Mouse (Mus musculus) liver, embryonic 13.5 days (tissue): ENCODE measurements around the gene Mrpl50. TPM values are rescaled to one million over a fixed set of nuclear protein-coding genes. Genes with fewer than 3 reads are reported as not detected.
A peak's percentile ranks its signal among the peaks of the same experiment; 100 is the strongest.
"Not testable (repeated sequence)": the region's sequence is repeated elsewhere in the genome, so short reads cannot be mapped to it uniquely, and the experiment has no call there.

Experiments
- ATAC-seq: fragments of 200-750 bp; cut with Nextera tagmentation; 2 replicates; pipeline ENCODE4 v1.8.0; 2017; ENCODE audit warnings: low read depth, mild to moderate bottlenecking, moderate number of reproducible peaks, moderate library complexity
- DNase-seq: peaks from one replicate; pipeline ENCODE4 v3.0.0; 2022
- H3K27ac ChIP-seq: fragments of 300-500 bp; sonication (generic); 2 replicates; pipeline ENCODE4 v1.5.1; 2015; ENCODE audit warnings: moderate library complexity, mild to moderate bottlenecking, inconsistent platforms
- H3K27me3 ChIP-seq: fragments of 300-500 bp; sonication (generic); 2 replicates; pipeline ENCODE4 v1.6.1; 2015; ENCODE audit warnings: mild to moderate bottlenecking, inconsistent platforms
- H3K36me3 ChIP-seq: fragments of 300-500 bp; sonication (generic); 2 replicates; pipeline ENCODE4 v1.6.1; 2015; ENCODE audit warnings: mild to moderate bottlenecking, inconsistent platforms
- H3K4me1 ChIP-seq: fragments of 300-500 bp; sonication (generic); replicated peaks from 2 replicates; pipeline ENCODE4 v1.6.1; 2015; ENCODE audit warnings: inconsistent platforms
- H3K4me2 ChIP-seq: fragments of 300-500 bp; sonication (generic); 2 replicates; pipeline ENCODE4 v1.6.1; 2015; ENCODE audit warnings: inconsistent platforms, mild to moderate bottlenecking, moderate library complexity
- H3K4me3 ChIP-seq: fragments of 300-500 bp; sonication (generic); replicated peaks from 2 replicates; pipeline ENCODE4 v1.5.1; 2015; ENCODE audit warnings: mild to moderate bottlenecking, inconsistent platforms
- H3K9ac ChIP-seq: fragments of 300-500 bp; sonication (generic); 2 replicates; pipeline ENCODE4 v1.6.1; 2015; ENCODE audit warnings: mild to moderate bottlenecking, inconsistent platforms
- H3K9me3 ChIP-seq: fragments of 300-500 bp; sonication (generic); replicated peaks from 2 replicates; pipeline ENCODE4 v1.6.1; 2016; ENCODE audit warnings: inconsistent platforms
- WGBS: fragments of 180-500 bp; shearing (Covaris S2); methylation state at CpG from one replicate; pipeline ENCODE4 v1.1.7; 2015; ENCODE audit not compliant: insufficient replicate concordance; 5-methylcytosine and 5-hydroxymethylcytosine counted together
- polyA plus RNA-seq: library from polyadenylated mRNA; unstranded; fragments of >200 nt; fragmentation: Nextera tagmentation; extraction: Ambion mirVana; gene quantifications from 2 replicates; pipeline ENCODE4 v1.2.1, GENCODE M21; 2015

The Mrpl50 gene
- polyA plus RNA-seq, 1 experiment from 2014 or later, result 57.8 TPM

DNA sequence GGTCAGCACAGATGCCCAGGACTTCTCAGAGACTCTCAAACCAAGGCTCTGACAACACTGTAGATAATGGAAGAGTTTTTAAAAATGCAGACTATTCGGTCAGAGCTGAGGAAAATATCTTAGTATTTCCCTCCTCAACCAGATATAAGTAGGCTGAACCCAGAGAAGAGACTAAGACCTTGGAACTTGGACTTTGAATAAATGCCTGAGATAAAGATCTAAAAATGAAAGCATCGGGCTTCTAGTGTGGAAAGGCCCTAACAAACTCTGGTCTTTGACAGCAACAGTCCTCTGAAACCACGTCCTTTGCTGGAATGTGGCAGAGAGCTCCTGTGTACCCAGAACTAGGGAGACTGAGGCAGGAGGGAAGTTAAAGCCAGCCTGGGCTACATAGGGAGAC is 14.5 kb downstream of the Mrpl50 start, which contains the start of gene Baat:
Gene Baat (minus strand): TSS at position 172 of the 400 bp plus-strand sequence.
- no peaks in the 10 kb centered on the region for H3K36me3 ChIP-seq
- no peak for DNase-seq
- no peak for ATAC-seq
- no peak within 1 kb of the TSS for H3K27ac ChIP-seq
- H3K4me1 ChIP-seq, result peaks cover 7% of the 10 kb centered on the region
- no peaks in the 10 kb centered on the region for H3K27me3 ChIP-seq
- H3K4me3 ChIP-seq, result no peak within 1 kb of the TSS
- no peak within 1 kb of the TSS for H3K9ac ChIP-seq
- WGBS, result 42% methylated on average over 3 of the region's 3 CpGs
- no peaks in the 10 kb centered on the region for H3K9me3 ChIP-seq
- H3K4me2 ChIP-seq, result no peak within 1 kb of the TSS

DNA sequence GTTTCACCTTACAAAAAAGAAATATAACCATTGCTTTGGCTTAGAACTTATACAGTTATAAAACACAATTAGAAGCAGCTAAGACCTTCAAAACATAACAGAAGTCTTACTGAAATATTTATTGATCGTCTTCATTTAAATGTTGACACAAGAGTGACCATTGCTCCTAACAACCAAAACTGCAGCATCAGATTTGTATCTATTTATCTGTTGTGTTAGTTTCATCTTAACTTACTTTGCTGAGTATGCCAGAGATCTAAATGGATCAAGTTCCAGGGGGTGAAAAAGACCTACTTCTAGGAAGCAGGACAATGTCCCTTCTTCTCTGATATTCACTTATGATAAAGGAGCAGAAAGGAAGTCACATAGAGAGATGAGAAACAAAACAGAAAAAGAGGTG is 17.3 kb downstream of the Mrpl50 start:
- H3K9ac ChIP-seq, result no peak overlapping the region
- ATAC-seq (no peak), DNase-seq (no peak)
- 75% methylated on average over 1 of the region's 1 CpGs for WGBS
- no peak overlapping the region for H3K27ac ChIP-seq
- peaks cover 7% of the 10 kb centered on the region for H3K4me1 ChIP-seq
- no peaks in the 10 kb centered on the region for H3K36me3 ChIP-seq
- H3K27me3 ChIP-seq, result no peaks in the 10 kb centered on the region
- H3K4me3 ChIP-seq, result no peak overlapping the region
- H3K9me3 ChIP-seq, result no peaks in the 10 kb centered on the region
- no peak overlapping the region for H3K4me2 ChIP-seq

- not testable (repeated sequence) for H3K36me3 ChIP-seq, H3K9ac ChIP-seq, H3K4me2 ChIP-seq, H3K9me3 ChIP-seq, H3K27me3 ChIP-seq, DNase-seq, H3K4me3 ChIP-seq
- Histone ChIP-seq H3K4me1 (peaks cover 12% of the 10 kb centered on the region), H3K27ac (peak overlapping the region; percentile 64)
- ATAC-seq, result peak; percentile 49
- 59% methylated on average over 3 of the region's 3 CpGs for WGBS
These were observed 34.8 kb downstream of the Mrpl50 start for GRCm38 (mm10) chr4:49485934-49486650.

DNA sequence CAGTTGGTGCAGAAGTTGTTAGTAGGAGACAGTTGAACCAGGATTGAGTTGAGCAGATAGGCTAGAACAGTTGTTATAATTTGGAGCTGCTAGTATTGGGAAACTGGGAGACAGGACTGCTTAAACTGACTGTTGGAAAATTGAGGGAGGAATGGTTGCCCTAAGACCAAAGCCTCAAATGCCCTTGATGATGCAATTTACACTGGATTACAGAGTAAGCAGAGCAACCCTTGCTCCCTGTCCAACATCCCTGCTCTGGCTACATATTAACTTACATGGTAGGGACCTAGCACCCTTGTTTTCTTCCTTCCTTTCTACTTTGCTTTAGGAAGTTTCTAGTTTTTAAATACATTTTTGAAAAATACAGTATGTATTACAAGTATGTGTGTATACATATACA is 35.5 kb downstream of the Mrpl50 start:
- Histone ChIP-seq H3K9me3 (no peaks in the 10 kb centered on the region), H3K4me1 (peaks cover 19% of the 10 kb centered on the region), H3K4me3 (no peak overlapping the region), H3K4me2 (no peak overlapping the region), H3K27ac (peak overlapping the region; percentile 63; the same call in 1 of the 2 replicates), H3K27me3 (no peaks in the 10 kb centered on the region), H3K9ac (no peak overlapping the region), H3K36me3 (no peaks in the 10 kb centered on the region)
- DNase-seq (no peak), ATAC-seq (peak; percentile 73)

DNA sequence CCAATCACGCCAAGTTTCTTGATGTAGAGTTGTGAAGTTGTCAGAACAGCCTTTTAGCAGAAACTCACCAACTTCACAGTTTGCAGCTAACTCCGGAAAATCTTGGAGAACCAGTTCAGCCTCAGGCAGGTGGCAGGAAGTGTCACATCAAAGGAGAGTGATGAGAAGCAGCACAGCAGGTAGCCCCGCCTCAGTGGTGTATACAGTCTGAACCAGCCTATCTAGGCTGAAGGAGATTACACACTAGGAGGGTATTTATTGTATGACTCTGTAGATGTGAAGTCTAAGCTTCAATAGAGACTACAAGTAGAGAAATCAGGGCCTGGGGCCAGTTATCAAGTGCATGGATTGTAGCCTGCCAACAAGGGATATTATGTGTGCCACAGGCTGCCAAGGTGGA is 40.0 kb downstream of the Mrpl50 start:
- ATAC-seq, result no peak
- H3K4me1 ChIP-seq, result peaks cover 54% of the 10 kb centered on the region
- 55% methylated on average over 3 of the region's 3 CpGs for WGBS
- H3K9me3 ChIP-seq, result no peaks in the 10 kb centered on the region
- H3K4me2 ChIP-seq, result peak overlapping the region; percentile 36; the same call in 1 of the 2 replicates
- DNase-seq, result no peak
- H3K27ac ChIP-seq, result 0 out of 2 replicates have a peak overlapping the region, but pooled peaks have one; percentile 19
- no peaks in the 10 kb centered on the region for H3K36me3 ChIP-seq
- H3K4me3 ChIP-seq, result no peak overlapping the region
- H3K27me3 ChIP-seq, result no peaks in the 10 kb centered on the region
- H3K9ac ChIP-seq, result no peak overlapping the region

GRCm38 (mm10) chr4:49480104-49480760 is 40.7 kb downstream of the Mrpl50 start:
- no peak for ATAC-seq
- H3K9ac ChIP-seq, result no peak overlapping the region
- H3K4me2 ChIP-seq, result peak overlapping the region; percentile 36
- H3K4me1 ChIP-seq, result peaks cover 61% of the 10 kb centered on the region
- peak overlapping the region; percentile 19 for H3K27ac ChIP-seq
- 37% methylated on average over 21 of the region's 21 CpGs for WGBS
- H3K4me3 ChIP-seq, result 0 out of 2 replicates have a peak overlapping the region, but pooled peaks have one; percentile 7
- H3K27me3 ChIP-seq, result no peaks in the 10 kb centered on the region
- no peak for DNase-seq
- H3K9me3 ChIP-seq, result no peaks in the 10 kb centered on the region
- no peaks in the 10 kb centered on the region for H3K36me3 ChIP-seq

DNA sequence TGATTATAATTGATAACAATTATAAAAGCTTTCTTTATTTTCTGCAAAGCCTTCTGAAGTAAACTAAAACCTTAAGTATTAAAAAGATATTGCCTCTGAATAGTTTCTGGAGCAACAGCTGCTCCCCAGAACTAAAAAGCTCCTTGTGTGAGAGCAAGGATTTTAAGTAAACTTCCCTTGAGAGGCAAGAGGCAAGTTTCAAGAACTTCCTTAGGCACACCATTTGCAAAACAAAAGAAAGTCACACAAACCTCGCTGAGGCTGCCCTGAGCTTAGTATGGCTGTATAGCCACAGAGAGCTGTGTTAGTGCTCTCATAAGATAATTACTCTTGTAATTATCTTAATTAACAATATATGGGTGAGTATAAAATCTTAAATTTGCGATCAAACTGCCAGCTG is 41.9 kb downstream of the Mrpl50 start:
- not testable (repeated sequence) for H3K27me3 ChIP-seq, H3K4me3 ChIP-seq, H3K9me3 ChIP-seq, H3K36me3 ChIP-seq, ATAC-seq, DNase-seq
- peak overlapping the region; percentile 12; the same call in 1 of the 2 replicates for H3K9ac ChIP-seq
- H3K4me1 ChIP-seq, result peaks cover 73% of the 10 kb centered on the region
- WGBS, result 20% methylated on average over 2 of the region's 2 CpGs
- peak overlapping the region; percentile 88 for H3K27ac ChIP-seq
- peak overlapping the region; percentile 69 for H3K4me2 ChIP-seq

- peaks cover 80% of the 10 kb centered on the region for H3K4me1 ChIP-seq
- H3K27ac ChIP-seq, result peak overlapping the region; percentile 88
- no peaks in the 10 kb centered on the region for H3K27me3 ChIP-seq
- WGBS, result 17% methylated on average over 19 of the region's 19 CpGs
- DNase-seq, result peak; percentile 75
- no peaks in the 10 kb centered on the region for H3K9me3 ChIP-seq
- peak overlapping the region; percentile 43 for H3K4me3 ChIP-seq
- H3K36me3 ChIP-seq, result no peaks in the 10 kb centered on the region
- H3K9ac ChIP-seq, result peak overlapping the region; percentile 69
- peak overlapping the region; percentile 69 for H3K4me2 ChIP-seq
- peak; percentile 80 for ATAC-seq
These were observed 42.6 kb downstream of the Mrpl50 start for GRCm38 (mm10) chr4:49478118-49478877.

GRCm38 (mm10) chr4:49474583-49474982 is 46.3 kb downstream of the Mrpl50 start:
- peaks cover 60% of the 10 kb centered on the region for H3K4me1 ChIP-seq
- H3K9me3 ChIP-seq, result no peaks in the 10 kb centered on the region
- peak overlapping the region; percentile 37; the same call in 1 of the 2 replicates for H3K9ac ChIP-seq
- ATAC-seq, result peak; percentile 90
- H3K27ac ChIP-seq, result peak overlapping the region; percentile 88
- H3K4me2 ChIP-seq, result peak overlapping the region; percentile 52
- H3K27me3 ChIP-seq, result no peaks in the 10 kb centered on the region
- peak overlapping the region; percentile 23 for H3K4me3 ChIP-seq
- H3K36me3 ChIP-seq, result no peaks in the 10 kb centered on the region
- DNase-seq, result peak; percentile 58

DNA sequence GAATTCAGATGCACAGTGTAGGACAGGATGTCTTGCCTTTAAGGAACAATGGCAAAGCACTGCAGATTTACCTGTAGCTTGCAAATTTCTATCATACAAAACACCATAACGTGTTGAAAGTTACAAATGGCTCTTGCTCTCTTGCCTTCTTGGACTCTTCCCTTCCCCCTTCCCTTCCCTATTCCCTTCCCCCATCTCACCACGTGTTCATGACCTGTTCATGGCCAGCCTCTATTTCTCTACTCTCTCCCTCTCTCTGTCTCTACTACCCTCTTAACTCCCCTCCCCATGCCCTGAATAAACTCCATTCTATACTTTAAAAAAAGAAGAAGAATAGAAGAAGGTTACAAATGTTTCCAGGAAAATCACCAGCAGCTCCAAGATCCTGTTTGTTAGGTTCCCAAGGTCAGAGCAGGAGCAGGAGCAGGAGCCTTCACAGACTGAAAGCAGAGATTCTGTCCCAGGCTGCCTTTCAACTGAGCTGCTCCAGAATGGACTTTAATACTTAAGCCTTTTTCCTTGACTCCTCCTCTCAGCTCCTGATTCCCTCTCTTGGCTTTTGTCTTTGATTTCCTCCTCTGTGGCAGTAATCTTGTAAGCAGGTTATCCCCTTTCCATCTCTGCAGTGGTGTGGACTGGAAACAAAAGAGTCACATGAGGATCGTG is 47.3 kb downstream of the Mrpl50 start, which contains the start of gene Acnat1:
Gene Acnat1 (minus strand): TSS at position 478 of the 666 bp plus-strand sequence.
- ATAC-seq, result no peak
- WGBS, result 37% methylated on average over 3 of the region's 3 CpGs
- Histone ChIP-seq H3K27ac (peak within 1 kb of the TSS; percentile 88), H3K4me3 (peak within 1 kb of the TSS; percentile 23), H3K9me3 (no peaks in the 10 kb centered on the region), H3K4me2 (peak within 1 kb of the TSS; percentile 52), H3K4me1 (peaks cover 55% of the 10 kb centered on the region), H3K36me3 (no peaks in the 10 kb centered on the region), H3K27me3 (no peaks in the 10 kb centered on the region), H3K9ac (peak within 1 kb of the TSS; percentile 37; the same call in 1 of the 2 replicates)
- no peak for DNase-seq
